Mouse (Mus musculus) MEL (cell line): Measurements from ENCODE around the gene Proser3. TPM values are rescaled to one million over a fixed set of nuclear protein-coding genes. Genes with fewer than 3 reads are reported as not detected.
A peak's percentile ranks its signal among the peaks of the same experiment; 100 is the strongest.

Source experiments
- DNase-seq: peaks from one replicate; pipeline ENCODE4 v3.0.0; 2011; ENCODE audit warnings: low read depth, low spot score
- H3K27ac ChIP-seq: 2 replicates; pipeline ENCODE4 v1.5.1; 2012; ENCODE audit warnings: low read depth, mild to moderate bottlenecking, control low read depth, low read length, moderate library complexity; ENCODE audit not compliant: control insufficient read depth
- H3K27me3 ChIP-seq, 2 experiments: fragments of 150-350 bp in 1 of 2; sonication (generic) in 1 of 2; 2 replicates each; pipeline ENCODE4 v1.6.1; 2012; ENCODE audit warnings: low read length in 2 of 2, mild to moderate bottlenecking in 2 of 2, improper control_type of control experiment in 1 of 2, moderate library complexity in 1 of 2; ENCODE audit not compliant: insufficient read depth in 2 of 2, control insufficient read depth in 1 of 2
- H3K36me3 ChIP-seq, 2 experiments: 2 replicates each; pipeline ENCODE4 v1.6.1; 2012 to 2014; ENCODE audit warnings: low read length in 2 of 2, improper control_type of control experiment in 1 of 2, inconsistent platforms in 1 of 2, mild to moderate bottlenecking in 1 of 2; ENCODE audit not compliant: insufficient read depth in 2 of 2, control insufficient read depth in 1 of 2
- H3K4me1 ChIP-seq, 2 experiments: fragments of 150-350 bp in 1 of 2; sonication (generic) in 1 of 2; 2 replicates each; pipeline ENCODE4 v1.6.1; 2012; ENCODE audit warnings: low read length in 2 of 2, improper control_type of control experiment in 1 of 2, mild to moderate bottlenecking in 1 of 2; ENCODE audit not compliant: insufficient read depth in 2 of 2, control insufficient read depth in 1 of 2
- H3K4me3 ChIP-seq, 2 experiments: fragments of 150-350 bp in 1 of 2; sonication (generic) in 1 of 2; 2 replicates each; pipeline ENCODE4 v1.5.1; 2012; ENCODE audit warnings: low read depth in 2 of 2, low read length in 2 of 2, mild to moderate bottlenecking in 2 of 2, moderate library complexity in 2 of 2, control low read depth in 1 of 2, improper control_type of control experiment in 1 of 2; ENCODE audit not compliant: control insufficient read depth in 1 of 2, insufficient read depth in 1 of 2
- H3K79me2 ChIP-seq: 2 replicates; pipeline ENCODE4 v1.6.1; 2012; ENCODE audit warnings: mild to moderate bottlenecking, low read length, moderate library complexity; ENCODE audit not compliant: control insufficient read depth, poor library complexity, insufficient read depth
- H3K9ac ChIP-seq: 2 replicates; pipeline ENCODE4 v1.6.1; 2012; ENCODE audit warnings: low read depth, mild to moderate bottlenecking, control low read depth, low read length, moderate library complexity; ENCODE audit not compliant: control insufficient read depth, poor library complexity, severe bottlenecking
- H3K9me3 ChIP-seq: fragments of 150-350 bp; sonication (generic); replicated peaks from 2 replicates; pipeline ENCODE4 v1.6.1; 2012; ENCODE audit warnings: mild to moderate bottlenecking, low read length, improper control_type of control experiment, moderate library complexity; ENCODE audit not compliant: insufficient read depth
- BHLHE40 ChIP-seq: IDR thresholded peaks from 2 replicates; pipeline ENCODE4 v1.6.1; 2012; ENCODE audit warnings: low read depth, mild to moderate bottlenecking, inconsistent platforms, low read length, improper control_type of control experiment, borderline replicate concordance
- CHD1 ChIP-seq: IDR thresholded peaks from 2 replicates; pipeline ENCODE4 v1.6.1; 2012; ENCODE audit warnings: low read depth, mild to moderate bottlenecking, inconsistent platforms, low read length, improper control_type of control experiment
- CHD2 ChIP-seq: IDR thresholded peaks from 2 replicates; pipeline ENCODE4 v1.6.1; 2011; ENCODE audit warnings: low read length, improper control_type of control experiment
- CTCF ChIP-seq, 3 experiments: IDR thresholded peaks in 2 of 3; conservative IDR thresholded peaks in 1 of 3; 2 replicates each; pipeline ENCODE4 v1.5.1; 2011 to 2012; ENCODE audit warnings: low read length in 3 of 3, low read depth in 2 of 3, mild to moderate bottlenecking in 2 of 3, improper control_type of control experiment in 1 of 3, inconsistent platforms in 1 of 3, mixed read lengths in 1 of 3, moderate library complexity in 1 of 3; ENCODE audit not compliant: control insufficient read depth in 1 of 3, insufficient read depth in 1 of 3, poor library complexity in 1 of 3, severe bottlenecking in 1 of 3
- E2F4 ChIP-seq: IDR thresholded peaks from 2 replicates; pipeline ENCODE4 v1.6.1; 2011; ENCODE audit warnings: low read depth, low read length, improper control_type of control experiment, borderline replicate concordance
- ELF1 ChIP-seq: IDR thresholded peaks from 2 replicates; pipeline ENCODE4 v1.6.1; 2014; ENCODE audit warnings: low read depth, mild to moderate bottlenecking, inconsistent platforms, low read length, improper control_type of control experiment, moderate library complexity
- EP300 ChIP-seq, 2 experiments: IDR thresholded peaks; 2 replicates each; pipeline ENCODE4 v1.6.1; 2011; ENCODE audit warnings: improper control_type of control experiment in 2 of 2, low read length in 2 of 2, low read depth in 1 of 2, mild to moderate bottlenecking in 1 of 2
- ETS1 ChIP-seq: IDR thresholded peaks from 2 replicates; pipeline ENCODE4 v1.6.1; 2012; ENCODE audit warnings: low read depth, mild to moderate bottlenecking, inconsistent platforms, low read length, improper control_type of control experiment, moderate library complexity
- GABPA ChIP-seq: IDR thresholded peaks from 2 replicates; pipeline ENCODE4 v1.6.1; 2012; ENCODE audit warnings: low read depth, mild to moderate bottlenecking, inconsistent platforms, low read length, improper control_type of control experiment, moderate library complexity
- GATA1 ChIP-seq: IDR thresholded peaks from 2 replicates; pipeline ENCODE4 v1.6.1; 2011; ENCODE audit warnings: low read depth, low read length, improper control_type of control experiment
- JUND ChIP-seq: IDR thresholded peaks from 2 replicates; pipeline ENCODE4 v1.6.1; 2011; ENCODE audit warnings: low read depth, mild to moderate bottlenecking, improper control_type of control experiment, low read length
- MAFK ChIP-seq: IDR thresholded peaks from 2 replicates; pipeline ENCODE4 v1.6.1; 2011; ENCODE audit warnings: low read depth, mild to moderate bottlenecking, low read length, improper control_type of control experiment, borderline replicate concordance
- MAZ ChIP-seq: IDR thresholded peaks from 2 replicates; pipeline ENCODE4 v1.6.1; 2012; ENCODE audit warnings: low read depth, mild to moderate bottlenecking, inconsistent platforms, low read length, improper control_type of control experiment
- MYB ChIP-seq: IDR thresholded peaks from 2 replicates; pipeline ENCODE4 v1.6.1; 2011; ENCODE audit warnings: mild to moderate bottlenecking, low read depth, low read length, improper control_type of control experiment
- MYC ChIP-seq: IDR thresholded peaks from 2 replicates; pipeline ENCODE4 v1.6.1; 2011; ENCODE audit warnings: low read depth, mild to moderate bottlenecking, low read length, improper control_type of control experiment, moderate library complexity
- NELFE ChIP-seq: IDR thresholded peaks from 2 replicates; pipeline ENCODE4 v1.6.1; 2011; ENCODE audit warnings: low read depth, low read length, improper control_type of control experiment
- NRF1 ChIP-seq: IDR thresholded peaks from 2 replicates; pipeline ENCODE4 v1.6.1; 2014; ENCODE audit warnings: low read depth, mild to moderate bottlenecking, inconsistent platforms, low read length, improper control_type of control experiment, moderate library complexity; ENCODE audit not compliant: poor library complexity, insufficient read depth, severe bottlenecking
- POLR2AphosphoS2 ChIP-seq: IDR thresholded peaks from 2 replicates; pipeline ENCODE4 v1.6.1; 2011; ENCODE audit warnings: low read length, improper control_type of control experiment
- POLR2AphosphoS5 ChIP-seq: IDR thresholded peaks from 2 replicates; pipeline ENCODE4 v1.6.1; 2012; ENCODE audit warnings: low read depth, borderline replicate concordance, mild to moderate bottlenecking, inconsistent platforms, low read length, moderate library complexity, mixed read lengths
- RAD21 ChIP-seq: IDR thresholded peaks from 2 replicates; pipeline ENCODE4 v1.6.1; 2011; ENCODE audit warnings: mild to moderate bottlenecking, low read depth, low read length, improper control_type of control experiment
- SIN3A ChIP-seq: IDR thresholded peaks from 2 replicates; pipeline ENCODE4 v1.6.1; 2012; ENCODE audit warnings: low read length, improper control_type of control experiment, inconsistent platforms
- SMC3 ChIP-seq: IDR thresholded peaks from 2 replicates; pipeline ENCODE4 v1.6.1; 2011; ENCODE audit warnings: low read depth, low read length, improper control_type of control experiment
- TAL1 ChIP-seq: IDR thresholded peaks from 2 replicates; pipeline ENCODE4 v1.6.1; 2012; ENCODE audit warnings: mild to moderate bottlenecking, inconsistent platforms, low read length, moderate library complexity, mixed read lengths
- UBTF ChIP-seq: IDR thresholded peaks from 2 replicates; pipeline ENCODE4 v1.6.1; 2012; ENCODE audit warnings: low read depth, mild to moderate bottlenecking, inconsistent platforms, low read length, improper control_type of control experiment, moderate library complexity, borderline replicate concordance; ENCODE audit not compliant: insufficient read depth
- USF1 ChIP-seq: IDR thresholded peaks from 2 replicates; pipeline ENCODE4 v1.6.1; 2014; ENCODE audit warnings: low read depth, mild to moderate bottlenecking, inconsistent platforms, low read length, improper control_type of control experiment, moderate library complexity
- ZC3H11A ChIP-seq: IDR thresholded peaks from 2 replicates; pipeline ENCODE4 v1.6.1; 2012; ENCODE audit warnings: low read depth, mild to moderate bottlenecking, inconsistent platforms, low read length, improper control_type of control experiment
- ZMIZ1 ChIP-seq: IDR thresholded peaks from 2 replicates; pipeline ENCODE4 v1.6.1; 2012; ENCODE audit warnings: low read depth, mild to moderate bottlenecking, inconsistent platforms, low read length, improper control_type of control experiment, moderate library complexity
- ZNF384 ChIP-seq: IDR thresholded peaks from 2 replicates; pipeline ENCODE4 v1.6.1; 2012; ENCODE audit warnings: low read depth, mild to moderate bottlenecking, inconsistent platforms, low read length, improper control_type of control experiment
- polyA plus RNA-seq, 2 experiments: library from polyadenylated mRNA; stranded (reverse) in 1 of 2; unstranded in 1 of 2; fragments of >175 nt in 1 of 2; fragments of >200 nt in 1 of 2; gene quantifications; 2 replicates each; pipeline versions ENCODE4 v1.2.1 to v1.2.4; 2012; ENCODE audit warnings: low replicate concordance in 2 of 2, low read depth in 1 of 2; ENCODE audit not compliant: insufficient read length in 2 of 2, insufficient read depth in 1 of 2, missing spikeins in 1 of 2
- total RNA-seq: library from RNA; depleted of rRNA; stranded (reverse); fragments of 300-350 nt; gene quantifications from 2 replicates; pipeline ENCODE4 v1.2.3, GENCODE M21; 2012

Gene Proser3
- total and polyA plus RNA-seq, 3 experiments: 2.3 to 8.9 TPM; not detected in 1

DNA sequence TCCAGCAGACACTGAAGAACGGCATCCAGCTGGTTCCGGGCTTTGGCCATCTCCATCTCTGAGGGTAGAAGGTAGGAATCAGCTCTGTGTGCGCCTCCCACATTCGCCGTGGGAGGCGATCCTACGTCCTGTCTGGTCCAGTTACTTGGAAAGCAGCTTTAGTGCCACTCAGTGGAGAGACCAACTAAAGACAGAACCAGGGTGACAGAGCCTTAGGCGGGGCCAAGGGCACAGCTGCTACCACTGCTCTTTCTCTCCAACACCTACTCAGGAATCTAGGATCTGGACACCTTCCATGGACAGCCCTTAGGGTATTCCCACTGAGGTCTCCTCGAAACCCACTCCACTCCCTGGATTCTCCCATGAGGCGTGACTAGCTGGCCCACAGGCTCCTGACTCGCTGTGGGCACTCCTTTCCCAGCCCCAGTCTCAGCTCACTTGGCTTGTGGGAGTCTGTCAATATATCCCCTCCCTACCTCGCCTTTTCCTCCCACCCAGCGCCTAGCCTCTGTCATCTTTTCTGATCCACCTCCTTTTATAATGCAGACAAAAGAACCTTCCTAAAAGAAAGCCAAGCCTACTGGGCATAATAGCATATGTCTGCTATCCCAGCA is 5.9 kb upstream of the Proser3 start:
- DNase-seq: no peak
- Histone ChIP-seq H3K27me3 (no peaks in the 10 kb centered on the region), H3K9me3 (no peaks in the 10 kb centered on the region), H3K36me3 (peaks cover 0 to 8% of the 10 kb centered on the region in 2 experiments; a peak in 2 of 4 replicates), H3K9ac (peak overlapping the region; percentile 75), H3K79me2 (peaks cover 16% of the 10 kb centered on the region), H3K27ac (no peak overlapping the region), H3K4me3 (peak overlapping the region in 1 of 2 experiments; percentile 80; a peak in 2 of 4 replicates), H3K4me1 (peaks cover 0 to 9% of the 10 kb centered on the region in 2 experiments; a peak in 2 of 4 replicates)
- TF ChIP-seq ELF1 (no peak), SMC3 (no peak), POLR2AphosphoS5 (no peak), POLR2AphosphoS2 (no peak), E2F4 (no peak), EP300 (IDR thresholded peaks at IDR 0.05; ENCODE audit: low read depth in 1 of 2, low read length in 2 of 2) (no peak), JUND (no peak), UBTF (no peak), CHD2 (no peak), TAL1 (no peak), NRF1 (no peak), BHLHE40 (no peak), ETS1 (no peak)

DNA sequence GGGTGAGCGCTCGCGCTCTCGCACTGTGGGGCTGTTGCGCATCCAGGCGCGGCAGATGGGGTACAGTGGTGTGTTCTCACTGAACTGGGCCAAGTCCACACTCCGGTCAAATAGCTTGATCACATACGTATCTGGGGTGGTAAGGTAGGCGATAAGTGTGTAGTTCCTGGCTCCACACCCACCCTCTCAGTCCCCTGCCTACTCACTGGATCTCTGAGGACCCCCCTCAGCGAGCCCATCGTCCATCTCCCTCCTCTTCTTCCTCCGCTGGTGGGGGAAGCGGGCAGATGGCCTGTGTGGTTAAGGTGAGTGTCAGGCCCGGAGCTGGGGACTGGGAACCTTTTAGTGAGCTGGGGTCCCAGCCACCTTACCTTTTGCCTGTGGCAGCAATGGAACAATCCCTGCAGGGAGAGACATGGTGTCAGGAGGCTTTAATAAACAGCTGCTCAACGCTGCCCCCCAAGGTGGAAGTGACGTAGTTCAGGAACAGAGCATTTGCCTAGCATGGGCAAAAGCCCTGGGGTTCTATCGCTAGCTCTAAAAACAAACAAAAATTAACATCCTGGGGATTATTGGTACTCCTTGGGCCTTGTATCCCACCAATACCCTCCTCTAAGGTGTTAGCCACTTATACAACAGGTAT is 4.9 kb upstream of the Proser3 start:
- H3K4me1 ChIP-seq: peaks cover 0 to 9% of the 10 kb centered on the region in 2 experiments; a peak in 2 of 4 replicates
- no peak overlapping the region for H3K4me3 ChIP-seq
- H3K9me3 ChIP-seq: no peaks in the 10 kb centered on the region
- H3K27ac ChIP-seq: no peak overlapping the region
- H3K79me2 ChIP-seq: peaks cover 14% of the 10 kb centered on the region
- H3K27me3 ChIP-seq: no peaks in the 10 kb centered on the region
- H3K36me3 ChIP-seq: peaks cover 0 to 8% of the 10 kb centered on the region in 2 experiments; a peak in 2 of 4 replicates
- peak; percentile 72 for DNase-seq
- H3K9ac ChIP-seq: no peak overlapping the region
- TF ChIP-seq CHD2 (no peak), ZC3H11A (no peak; the same call in 1 of the 2 replicates), SIN3A (0 out of 2 replicates have a peak, but pooled peaks have one; percentile 19), ZNF384 (no peak), USF1 (no peak), MAFK (no peak), ZMIZ1 (no peak), TAL1 (no peak), ELF1 (no peak), POLR2AphosphoS5 (no peak), MYB (no peak), GABPA (no peak), MYC (no peak), MAZ (no peak), BHLHE40 (no peak), NELFE (no peak), UBTF (no peak), CTCF (IDR thresholded peaks at IDR 0.05 in 2 of 3, conservative IDR thresholded peaks at IDR 0.05 in 1 of 3; ENCODE audit: control insufficient read depth in 1 of 3, insufficient read depth in 1 of 3, low read depth in 2 of 3, low read length in 3 of 3, poor library complexity in 1 of 3, severe bottlenecking in 1 of 3) (peak; percentile 41 to 55 (median 45)), CHD1 (no peak), GATA1 (no peak), RAD21 (peak; percentile 9; the same call in 1 of the 2 replicates), EP300 (IDR thresholded peaks at IDR 0.05; ENCODE audit: low read depth in 1 of 2, low read length in 2 of 2) (no peak), E2F4 (no peak)
